15 mouse cellular contexts compared by ENCODE assay signal in the genomic region with DNA sequence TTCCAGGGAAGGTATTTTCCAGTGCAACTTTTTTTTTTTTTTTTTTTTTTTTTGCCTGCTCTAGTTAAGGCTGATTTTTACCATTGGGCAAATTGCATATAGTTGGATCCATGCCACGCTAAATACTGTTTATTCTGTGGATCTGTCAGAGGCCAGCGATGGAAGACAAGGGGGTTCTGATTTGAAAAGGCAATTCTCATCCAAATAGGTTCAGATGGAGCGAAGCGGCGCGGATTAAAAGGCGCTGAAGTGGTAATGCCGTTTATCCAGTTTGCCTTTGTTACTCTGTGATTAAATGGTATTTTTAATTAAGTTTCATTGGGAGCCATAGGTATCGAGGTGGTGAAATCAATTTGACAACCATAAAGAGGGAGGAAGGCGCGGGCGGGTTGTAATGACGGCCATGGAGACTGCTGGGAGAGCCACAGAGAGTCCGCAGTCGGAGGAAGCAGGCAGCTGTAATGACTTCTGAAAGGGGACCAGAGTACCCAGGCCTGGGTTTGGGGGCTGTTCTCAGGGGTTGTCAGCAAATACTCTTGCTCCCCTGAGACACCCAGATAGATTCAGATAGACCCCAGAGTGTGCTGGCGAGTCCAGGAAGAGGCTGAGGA.
"Had no signal": no experiment of that assay in that cellular context is flagged by ENCODE, and none has a peak within 500 bp of the region (broad histone marks: within the 10 kb centered on the region; RNA-seq: fewer than 3 reads in every experiment).

No protein-coding gene starts in this region.

- H3K27ac ChIP-seq: limb, embryonic 12.5 days; liver, embryonic 13.5 days; lung, embryonic 15.5 days; macrophage; stomach, postnatal 0 days had no signal

- H3K4me3 ChIP-seq: limb, embryonic 12.5 days; liver, embryonic 13.5 days; lung, embryonic 15.5 days; megakaryocyte, embryonic 14.5 days had no signal

- H3K9ac ChIP-seq: limb, embryonic 12.5 days; liver, embryonic 13.5 days; liver, postnatal 0 days; lung, embryonic 15.5 days had no signal

- DNase-seq: kidney, adult 8-10 months; kidney, postnatal 25 days; layer of hippocampus, adult 9-11 months; layer of hippocampus, postnatal 36 days; liver; liver, embryonic 13.5 days; liver, postnatal 0 days; lung, postnatal 14 days; right cerebral cortex, postnatal 14 days; thymus, postnatal 4 days had no signal

- H3K4me2 ChIP-seq: limb, embryonic 12.5 days; liver, embryonic 13.5 days; lung, embryonic 15.5 days had no signal

- H3K4me1 ChIP-seq: limb, embryonic 12.5 days; liver, embryonic 13.5 days; lung, embryonic 15.5 days had no signal

- H3K9me3 ChIP-seq: limb, embryonic 12.5 days; liver, embryonic 13.5 days; lung, embryonic 15.5 days; megakaryocyte, embryonic 14.5 days had no signal

- H3K36me3 ChIP-seq: lung, embryonic 15.5 days had no signal

- H3K27me3 ChIP-seq: liver, embryonic 13.5 days had no signal

- ATAC-seq: liver, postnatal 0 days had no signal
